Mouse (Mus musculus): Measurements from ENCODE around the gene Grik3.

DNA sequence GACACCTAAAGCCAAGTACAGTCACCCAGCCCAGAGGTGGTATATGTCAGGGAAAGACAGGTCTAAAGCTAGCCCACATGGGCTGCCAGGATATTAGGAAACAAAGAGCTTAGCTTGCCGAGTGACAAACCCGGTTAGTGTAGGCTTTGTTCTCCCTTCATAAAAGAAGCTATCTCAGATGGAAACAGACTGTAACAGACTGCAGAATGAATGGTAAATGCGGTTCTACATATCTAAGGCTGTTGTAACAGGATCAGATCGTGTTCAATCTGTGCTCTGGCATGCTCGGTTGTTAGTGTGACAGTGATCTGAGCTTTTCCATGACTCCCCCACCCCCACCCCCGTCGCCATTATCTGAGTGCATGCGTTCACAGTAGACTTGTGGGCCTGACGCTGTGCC, 92.8 kb downstream of the Grik3 start:
- TF ChIP-seq CTCF (IDR thresholded peaks at IDR 0.05; ENCODE audit: low read depth) (no peak), EP300 (IDR thresholded peaks at IDR 0.05; ENCODE audit: low read depth) (no peak)
